Mouse (Mus musculus): ENCODE measurements around the gene Dchs2.

DNA sequence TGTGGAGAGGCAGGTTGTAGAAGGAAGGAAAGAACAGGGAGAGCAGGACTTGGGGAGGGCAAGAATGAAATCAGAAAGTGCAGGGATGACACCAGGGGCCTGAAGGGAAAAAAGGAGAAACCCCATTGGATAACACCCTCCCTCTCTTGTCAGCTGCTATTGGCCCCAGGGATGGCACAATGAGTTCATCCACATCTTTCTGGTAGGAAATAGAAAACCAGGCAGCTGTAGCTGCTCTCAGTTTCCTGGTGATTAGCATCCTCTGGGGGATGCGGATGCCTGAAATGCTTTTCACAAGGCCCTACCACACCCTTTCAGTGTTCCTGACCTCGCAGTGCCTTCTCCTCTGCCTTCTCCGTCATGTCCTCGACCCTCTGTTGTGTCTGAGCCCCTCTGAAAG is 82.5 kb downstream of the Dchs2 start:
- TF ChIP-seq CTCF (IDR thresholded peaks at IDR 0.05; ENCODE audit: low read depth) = no peak
- TF ChIP-seq EP300 (IDR thresholded peaks at IDR 0.05; ENCODE audit: low read depth) = no peak

Data from heart, postnatal 0 days (tissue).